Mouse (Mus musculus) limb, embryonic 12.5 days (tissue): Measurements from ENCODE around the gene Ncor1. TPM values are rescaled to one million over a fixed set of nuclear protein-coding genes. Genes with fewer than 3 reads are reported as not detected.

Experiments
- ATAC-seq: fragments of 200-750 bp; cut with Nextera tagmentation; 2 replicates; pipeline ENCODE4 v1.8.0; 2017; ENCODE audit warnings: low read depth, moderate TSS enrichment; ENCODE audit not compliant: insufficient number of reproducible peaks, insufficient read depth, low FRiP score, low TSS enrichment
- H3K27ac ChIP-seq: fragments of 300-500 bp; sonication (generic); 2 replicates; pipeline ENCODE4 v1.5.1; 2016; ENCODE audit warnings: mild to moderate bottlenecking, moderate library complexity
- H3K27me3 ChIP-seq: fragments of 300-500 bp; sonication (generic); 2 replicates; pipeline ENCODE4 v1.6.1; 2016; ENCODE audit warnings: mild to moderate bottlenecking, moderate library complexity
- H3K36me3 ChIP-seq: fragments of 300-500 bp; sonication (generic); 2 replicates; pipeline ENCODE4 v1.6.1; 2016; ENCODE audit warnings: mild to moderate bottlenecking, moderate library complexity
- H3K4me1 ChIP-seq: fragments of 300-500 bp; sonication (generic); replicated peaks from 2 replicates; pipeline ENCODE4 v1.6.1; 2016
- H3K4me2 ChIP-seq: fragments of 300-500 bp; sonication (generic); 2 replicates; pipeline ENCODE4 v1.6.1; 2016; ENCODE audit warnings: mild to moderate bottlenecking, moderate library complexity
- H3K4me3 ChIP-seq: fragments of 300-500 bp; sonication (generic); replicated peaks from 2 replicates; pipeline ENCODE4 v1.5.1; 2016; ENCODE audit warnings: mild to moderate bottlenecking
- H3K9ac ChIP-seq: fragments of 300-500 bp; sonication (generic); replicated peaks from 2 replicates; pipeline ENCODE4 v1.6.1; 2016; ENCODE audit warnings: mild to moderate bottlenecking, moderate library complexity
- H3K9me3 ChIP-seq: fragments of 300-500 bp; sonication (generic); 2 replicates; pipeline ENCODE4 v1.6.1; 2016; ENCODE audit warnings: mild to moderate bottlenecking, moderate library complexity
- whole genome bisulfite sequencing: fragments of 180-500 bp; shearing (Covaris S2); methylation state at CpG from one replicate; pipeline ENCODE4 v1.1.7; 2016; 5-methylcytosine and 5-hydroxymethylcytosine counted together
- polyA plus RNA-seq: library from polyadenylated mRNA; unstranded; fragments of >200 nt; fragmentation: Nextera tagmentation; extraction: Ambion mirVana; gene quantifications from 2 replicates; pipeline ENCODE4 v1.2.1, GENCODE M21; 2016

Ncor1 gene
- polyA plus RNA-seq, result 187 and 193 TPM in 2 replicates

DNA sequence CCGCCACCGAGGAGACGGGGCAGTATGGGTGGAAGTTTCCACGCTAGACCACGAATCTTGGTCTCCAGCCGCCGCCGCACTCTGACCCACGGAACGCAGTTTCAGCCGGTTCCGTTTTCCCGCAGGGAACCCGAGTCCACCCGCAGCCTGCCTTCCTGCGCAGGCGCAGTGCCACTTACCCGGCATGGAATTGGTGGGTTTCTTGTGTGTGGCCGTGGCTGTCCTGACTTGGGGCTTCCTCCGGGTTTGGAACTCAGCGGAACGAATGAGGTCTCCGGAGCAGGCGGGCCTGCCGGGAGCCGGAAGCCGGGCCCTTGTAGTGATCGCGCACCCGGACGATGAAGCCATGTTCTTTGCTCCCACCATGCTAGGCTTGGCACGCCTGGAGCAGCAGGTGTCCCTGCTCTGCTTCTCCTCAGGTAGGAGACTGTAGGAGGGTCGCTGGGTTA is at the start of gene Ncor1, which contains the start of gene Pigl:
Gene Ncor1 (minus strand): TSS at position 266 of the 449 bp plus-strand sequence.
Gene Pigl (plus strand): TSS at position 185 of the 449 bp plus-strand sequence.
- peak within 1 kb of the TSS; percentile 98 for H3K9ac ChIP-seq
- H3K36me3 ChIP-seq, result no peaks in the 10 kb centered on the region
- WGBS, result under 1% methylated on average over 33 of the region's 33 CpGs
- H3K9me3 ChIP-seq, result no peaks in the 10 kb centered on the region
- H3K27me3 ChIP-seq, result no peaks in the 10 kb centered on the region
- H3K4me1 ChIP-seq, result peaks cover 15% of the 10 kb centered on the region
- peak within 1 kb of the TSS; percentile 68 for H3K4me2 ChIP-seq
- peak within 1 kb of the TSS; percentile 94 for H3K27ac ChIP-seq
- peak within 1 kb of the TSS; percentile 90 for H3K4me3 ChIP-seq
- ATAC-seq, result no peak; the same call in 1 of the 2 replicates

DNA sequence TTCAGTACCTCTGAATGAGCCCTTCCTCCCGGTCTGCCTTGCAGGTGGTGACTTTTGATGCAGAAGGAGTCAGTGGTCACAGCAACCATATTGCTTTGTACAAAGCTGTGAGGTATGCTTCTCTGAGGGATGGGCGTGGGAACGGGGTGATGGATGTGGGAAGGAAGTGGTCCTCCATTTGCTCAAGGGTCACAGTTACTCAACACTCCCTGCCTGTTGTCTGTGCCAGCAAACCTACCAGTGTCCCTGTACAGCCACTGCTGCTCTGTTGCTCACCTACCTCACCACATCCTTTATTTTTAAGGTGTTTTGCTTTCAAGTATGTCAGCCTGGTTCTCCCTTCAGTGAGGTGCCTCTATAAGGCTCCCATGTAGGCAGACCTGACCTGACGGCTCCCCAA is 49.3 kb upstream of the Ncor1 start:
- Histone ChIP-seq H3K27ac (no peak overlapping the region), H3K9ac (no peak overlapping the region), H3K36me3 (no peaks in the 10 kb centered on the region; the same call in 1 of the 2 replicates), H3K27me3 (no peaks in the 10 kb centered on the region), H3K4me1 (no peaks in the 10 kb centered on the region), H3K9me3 (no peaks in the 10 kb centered on the region), H3K4me2 (no peak overlapping the region), H3K4me3 (no peak overlapping the region)
- no peak for ATAC-seq
- WGBS, result 87% methylated on average over 4 of the region's 4 CpGs

DNA sequence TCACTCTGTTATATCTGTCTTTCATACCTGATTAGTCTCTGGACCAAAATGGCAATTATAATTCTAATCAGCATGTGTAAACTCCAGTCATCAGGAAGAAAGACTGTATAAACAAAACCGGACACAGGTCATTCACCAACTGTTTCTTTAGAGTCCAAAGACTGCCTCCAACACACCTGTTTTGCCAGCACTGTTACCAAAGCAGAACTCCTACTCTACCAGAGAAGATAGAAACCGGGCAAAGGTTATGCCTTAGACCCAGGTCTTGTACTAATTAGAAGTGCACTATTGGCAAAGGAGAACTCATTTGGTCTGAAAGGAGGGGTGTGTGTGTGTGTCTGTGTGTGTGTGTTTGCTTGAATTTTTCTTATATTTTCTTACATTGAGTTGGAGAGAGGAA is 42.2 kb upstream of the Ncor1 start:
- WGBS, result 87% methylated on average over 2 of the region's 2 CpGs
- H3K4me3 ChIP-seq, result no peak overlapping the region
- H3K4me1 ChIP-seq, result peaks cover 3% of the 10 kb centered on the region
- ATAC-seq, result no peak
- no peak overlapping the region for H3K9ac ChIP-seq
- H3K4me2 ChIP-seq, result no peak overlapping the region
- H3K9me3 ChIP-seq, result no peaks in the 10 kb centered on the region
- no peaks in the 10 kb centered on the region for H3K36me3 ChIP-seq
- no peaks in the 10 kb centered on the region for H3K27me3 ChIP-seq
- H3K27ac ChIP-seq, result no peak overlapping the region

DNA sequence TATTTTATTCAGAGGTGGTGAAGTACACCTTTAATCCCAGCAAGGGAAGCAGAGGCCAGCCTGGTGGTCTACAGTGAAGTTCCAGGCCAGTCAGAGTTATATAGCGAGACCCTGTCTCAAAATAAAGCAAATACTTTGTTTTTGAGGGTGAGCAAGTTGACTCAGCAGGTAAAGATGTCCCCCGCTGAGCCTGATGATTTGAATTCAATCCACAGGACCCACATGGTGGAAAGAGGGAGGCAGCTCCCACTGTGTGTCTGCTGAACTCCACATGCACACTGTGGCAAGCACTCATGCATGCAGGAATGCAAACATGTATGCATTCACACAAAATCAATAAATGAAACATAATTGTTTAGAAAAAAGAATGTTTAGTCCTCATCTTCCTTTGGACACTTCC is 40.5 kb upstream of the Ncor1 start:
- no peak overlapping the region for H3K4me3 ChIP-seq
- H3K36me3 ChIP-seq, result no peaks in the 10 kb centered on the region
- no peaks in the 10 kb centered on the region for H3K9me3 ChIP-seq
- peaks cover 14% of the 10 kb centered on the region for H3K4me1 ChIP-seq
- H3K9ac ChIP-seq, result no peak overlapping the region
- H3K4me2 ChIP-seq, result no peak overlapping the region
- no peaks in the 10 kb centered on the region for H3K27me3 ChIP-seq
- ATAC-seq, result no peak
- 91% methylated on average over 2 of the region's 2 CpGs for WGBS
- H3K27ac ChIP-seq, result no peak overlapping the region

DNA sequence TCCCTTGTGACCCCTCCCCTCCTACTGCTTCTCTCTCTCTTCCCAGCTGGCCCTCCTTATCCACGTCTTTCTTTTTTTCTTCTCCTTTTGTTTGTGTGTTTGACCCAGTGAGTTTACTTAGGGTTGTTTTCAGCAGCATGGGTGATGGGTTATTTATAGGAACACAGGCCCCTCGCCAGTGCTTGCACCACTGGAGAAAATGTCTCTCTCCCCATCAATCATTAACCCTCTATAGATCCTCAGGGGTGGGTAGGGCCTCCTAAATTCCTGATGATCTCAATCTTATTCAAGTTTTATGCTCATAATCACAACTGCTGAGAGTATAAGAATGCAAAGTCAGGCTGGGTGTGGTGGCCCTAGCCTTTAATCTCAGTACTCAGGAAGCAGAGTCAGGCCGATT is 38.8 kb upstream of the Ncor1 start:
- no peak overlapping the region for H3K4me3 ChIP-seq
- H3K4me1 ChIP-seq, result peaks cover 14% of the 10 kb centered on the region
- H3K36me3 ChIP-seq, result no peaks in the 10 kb centered on the region
- H3K4me2 ChIP-seq, result no peak overlapping the region
- no peaks in the 10 kb centered on the region for H3K9me3 ChIP-seq
- no peak overlapping the region for H3K27ac ChIP-seq
- no peak for ATAC-seq
- H3K27me3 ChIP-seq, result no peaks in the 10 kb centered on the region
- H3K9ac ChIP-seq, result no peak overlapping the region
- 61% methylated on average over 3 of the region's 3 CpGs for WGBS

DNA sequence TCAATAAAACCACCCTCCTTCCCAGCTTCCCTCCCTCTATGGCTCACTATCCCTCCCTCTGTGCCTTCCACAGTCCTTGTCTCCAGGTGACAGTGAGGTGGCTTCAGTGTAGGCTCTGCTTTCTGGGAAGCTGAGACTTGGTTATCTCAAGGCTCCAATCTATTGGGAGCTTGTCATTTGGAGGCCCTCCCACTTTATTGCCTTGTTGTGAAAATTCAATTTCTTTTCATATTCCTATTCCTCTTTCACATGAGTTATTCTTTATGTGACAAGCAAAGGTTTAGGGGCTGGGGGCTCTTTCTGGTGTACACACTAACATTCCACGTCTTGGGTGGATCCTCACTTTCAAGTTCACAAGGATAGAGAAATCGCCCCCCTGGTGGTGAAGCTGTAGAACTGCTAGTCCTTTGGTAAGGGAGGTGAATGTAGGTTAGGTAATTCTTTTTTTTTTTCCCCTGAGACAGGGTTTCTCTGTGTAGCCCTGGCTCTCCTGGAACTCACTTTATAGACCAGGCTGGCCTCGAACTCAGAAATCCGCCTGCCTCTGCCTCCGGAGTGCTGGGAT is 37.9 kb upstream of the Ncor1 start:
- Histone ChIP-seq H3K36me3 (no peaks in the 10 kb centered on the region), H3K27me3 (no peaks in the 10 kb centered on the region), H3K4me2 (no peak overlapping the region), H3K9ac (no peak overlapping the region), H3K4me3 (no peak overlapping the region), H3K27ac (no peak overlapping the region), H3K9me3 (no peaks in the 10 kb centered on the region), H3K4me1 (peaks cover 14% of the 10 kb centered on the region)
- no peak for ATAC-seq
- 65% methylated on average over 5 of the region's 5 CpGs for WGBS

DNA sequence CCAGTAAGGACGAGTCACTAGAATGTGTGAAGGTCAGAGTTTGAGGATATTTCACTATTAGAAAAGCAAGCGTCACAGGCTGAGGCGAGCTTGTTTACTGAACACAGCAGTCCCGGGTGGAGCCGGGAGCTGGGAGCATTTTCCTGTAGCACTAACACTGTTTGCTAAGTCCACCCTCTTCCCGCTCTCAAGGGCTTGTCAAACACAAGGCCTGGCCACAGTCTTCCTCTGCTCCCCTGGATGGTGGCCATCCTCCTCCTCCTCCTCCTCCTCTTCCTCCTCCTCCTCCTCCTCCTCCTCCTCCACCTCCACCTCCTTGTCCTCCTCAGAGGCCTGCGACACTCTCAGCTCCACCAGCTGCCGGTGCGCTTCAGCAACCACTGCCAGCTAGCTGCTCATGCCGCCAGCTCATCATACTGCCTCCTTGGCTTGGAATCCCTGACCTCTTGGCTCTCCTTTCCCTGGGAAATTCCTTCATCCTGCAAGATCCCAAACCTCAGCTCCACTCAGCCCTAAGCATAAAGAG is 37.0 kb upstream of the Ncor1 start:
- no peaks in the 10 kb centered on the region for H3K36me3 ChIP-seq
- no peak for ATAC-seq
- H3K4me2 ChIP-seq, result peak overlapping the region; percentile 6; the same call in 1 of the 2 replicates
- no peaks in the 10 kb centered on the region for H3K27me3 ChIP-seq
- peak overlapping the region; percentile 31; the same call in 1 of the 2 replicates for H3K9ac ChIP-seq
- no peaks in the 10 kb centered on the region for H3K9me3 ChIP-seq
- peaks cover 14% of the 10 kb centered on the region for H3K4me1 ChIP-seq
- 30% methylated on average over 7 of the region's 10 CpGs for WGBS
- H3K4me3 ChIP-seq, result no peak overlapping the region
- peak overlapping the region; percentile 79 for H3K27ac ChIP-seq

DNA sequence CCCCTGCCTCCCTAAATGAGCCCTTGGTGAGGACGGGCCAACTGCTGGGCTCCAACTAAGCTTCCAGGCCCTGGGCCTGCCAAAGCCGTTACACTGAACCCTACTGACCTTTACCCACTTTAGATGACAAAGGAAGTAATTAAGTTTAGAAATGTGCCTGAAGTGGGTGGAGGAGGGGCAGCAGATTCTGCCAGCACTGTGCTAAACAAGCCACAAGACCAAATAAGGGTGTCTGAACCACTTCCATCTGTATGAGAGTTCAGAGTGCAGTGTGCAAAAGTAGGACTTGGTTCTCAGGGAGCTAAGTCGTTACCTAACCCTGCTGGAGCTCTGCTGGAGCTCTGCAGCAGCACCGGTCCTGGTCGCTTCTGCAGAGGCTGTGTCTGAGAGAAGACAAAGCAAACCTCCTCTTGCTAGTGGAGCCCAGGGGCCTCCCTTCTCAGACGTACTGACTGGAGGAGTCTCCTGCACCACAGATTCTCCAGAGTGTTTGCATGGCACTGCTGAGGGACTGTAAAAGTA is 36.5 kb upstream of the Ncor1 start:
- Histone ChIP-seq H3K4me3 (no peak overlapping the region), H3K4me2 (no peak overlapping the region; the same call in 1 of the 2 replicates)
- ATAC-seq, result peak; percentile 47; the same call in 1 of the 2 replicates

DNA sequence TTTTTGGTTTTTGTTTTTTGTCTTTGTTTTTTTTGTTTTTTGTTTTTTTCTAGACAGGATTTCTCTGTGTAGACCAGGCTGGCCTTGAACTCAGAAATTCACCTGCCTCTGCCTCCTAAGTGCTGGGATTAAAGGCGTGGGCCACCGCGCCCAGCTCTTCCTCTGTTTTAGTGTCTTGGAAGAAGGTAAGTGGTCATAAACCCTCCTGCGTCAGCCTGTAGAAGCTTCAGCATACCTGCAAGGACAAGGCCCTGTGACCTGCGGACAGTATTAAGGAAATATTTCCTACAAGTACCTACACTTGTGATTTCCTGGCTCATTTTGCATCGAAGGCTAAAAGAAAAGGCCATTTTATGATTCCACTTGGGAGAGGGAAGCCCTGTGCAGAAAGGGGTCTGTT is 35.4 kb upstream of the Ncor1 start:
- no peak overlapping the region for H3K9ac ChIP-seq
- H3K36me3 ChIP-seq, result no peaks in the 10 kb centered on the region
- WGBS, result 95% methylated on average over 6 of the region's 6 CpGs
- no peak overlapping the region for H3K4me3 ChIP-seq
- H3K27me3 ChIP-seq, result no peaks in the 10 kb centered on the region
- no peak for ATAC-seq
- no peak overlapping the region for H3K27ac ChIP-seq
- H3K9me3 ChIP-seq, result no peaks in the 10 kb centered on the region
- no peak overlapping the region for H3K4me2 ChIP-seq
- H3K4me1 ChIP-seq, result peaks cover 23% of the 10 kb centered on the region

More for the DNA sequence above, 36.5 kb upstream of the Ncor1 start:
- peak overlapping the region; percentile 31 for H3K9ac ChIP-seq
- no peaks in the 10 kb centered on the region for H3K9me3 ChIP-seq
- whole genome bisulfite sequencing, result 2% methylated on average over 6 of the region's 6 CpGs
- peak overlapping the region; percentile 79 for H3K27ac ChIP-seq
- no peaks in the 10 kb centered on the region for H3K36me3 ChIP-seq
- H3K4me1 ChIP-seq, result peaks cover 15% of the 10 kb centered on the region
- no peaks in the 10 kb centered on the region for H3K27me3 ChIP-seq

DNA sequence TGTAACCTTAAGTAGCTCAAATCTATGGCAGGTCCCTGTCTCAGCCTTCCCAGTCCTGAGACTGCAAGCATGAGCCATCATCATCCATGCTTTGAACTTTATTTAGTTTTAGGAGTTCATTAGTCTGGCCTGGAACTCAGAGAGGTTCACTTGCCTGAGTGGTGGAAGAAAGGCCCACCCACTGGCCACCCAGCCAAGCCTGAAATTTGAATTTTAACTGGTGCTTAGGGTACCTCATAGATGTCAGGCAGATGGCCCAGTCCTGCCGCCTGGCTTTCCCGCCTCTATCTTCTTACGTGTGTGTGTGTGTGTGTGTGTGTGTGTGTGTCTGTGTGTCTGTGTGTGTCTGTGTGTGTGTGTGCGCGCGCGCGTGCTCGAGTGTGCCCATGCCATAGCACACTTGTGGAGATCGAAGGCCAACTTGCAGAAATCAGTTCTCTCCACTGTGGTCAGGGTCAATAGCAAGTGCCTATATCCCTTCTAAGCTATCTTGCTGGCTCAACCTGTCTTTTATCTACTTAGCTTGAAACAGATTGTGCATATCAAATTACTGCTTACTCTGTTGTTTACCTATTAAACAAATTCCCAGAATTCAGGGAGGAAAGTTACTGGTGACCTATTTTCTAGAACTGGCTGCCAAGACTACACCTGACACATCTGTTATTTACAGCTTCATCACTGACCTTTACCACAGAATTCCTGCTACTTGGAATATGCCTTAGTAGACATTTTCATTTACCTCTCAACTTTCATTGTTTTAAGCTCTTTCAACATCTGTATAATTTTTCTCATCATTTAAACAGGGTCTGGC is 29.4 kb upstream of the Ncor1 start:
- no peaks in the 10 kb centered on the region for H3K27me3 ChIP-seq
- H3K9ac ChIP-seq, result no peak overlapping the region
- no peaks in the 10 kb centered on the region for H3K9me3 ChIP-seq
- H3K4me1 ChIP-seq, result 0 out of 2 replicates have a peak, but pooled peaks cover 9% of the 10 kb centered on the region
- H3K36me3 ChIP-seq, result no peaks in the 10 kb centered on the region
- H3K27ac ChIP-seq, result no peak overlapping the region
- H3K4me2 ChIP-seq, result no peak overlapping the region
- WGBS, result 93% methylated on average over 10 of the region's 10 CpGs
- no peak overlapping the region for H3K4me3 ChIP-seq
- no peak for ATAC-seq

DNA sequence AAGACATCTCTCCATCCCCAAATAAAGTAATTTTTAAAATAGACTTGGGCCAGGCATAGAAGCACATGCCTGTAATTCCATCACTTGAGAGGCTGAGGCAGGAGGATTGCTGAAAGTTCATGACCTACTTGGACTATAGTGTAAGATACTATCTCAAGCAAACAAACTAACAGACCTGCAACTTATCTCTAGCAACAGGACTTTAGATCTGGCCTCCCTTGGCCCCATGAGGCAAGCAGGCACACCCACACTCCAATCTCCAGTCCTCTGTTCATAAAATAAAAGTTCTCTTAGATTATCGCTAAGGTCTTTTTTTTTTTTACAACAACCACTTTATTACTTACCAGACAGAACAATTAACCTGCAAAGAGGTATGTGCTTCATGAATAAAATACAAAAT is 28.6 kb upstream of the Ncor1 start:
- 88% methylated on average over 1 of the region's 1 CpGs for WGBS

More for the DNA sequence above, 28.6 kb upstream of the Ncor1 start:
- H3K4me1 ChIP-seq, result 0 out of 2 replicates have a peak, but pooled peaks cover 9% of the 10 kb centered on the region
- no peak overlapping the region for H3K9ac ChIP-seq
- no peaks in the 10 kb centered on the region for H3K9me3 ChIP-seq
- no peak overlapping the region for H3K4me2 ChIP-seq
- H3K27ac ChIP-seq, result no peak overlapping the region
- H3K36me3 ChIP-seq, result no peaks in the 10 kb centered on the region
- no peaks in the 10 kb centered on the region for H3K27me3 ChIP-seq
- no peak for ATAC-seq
- no peak overlapping the region for H3K4me3 ChIP-seq
